Mouse (Mus musculus): Measurements from ENCODE around the gene Ezr. TPM values are rescaled to one million over a fixed set of nuclear protein-coding genes. Genes with fewer than 3 reads are reported as not detected.

The Ezr gene
- polyA plus RNA-seq, 1 experiment from 2014 or later = 55.6 TPM

GRCm38 (mm10) chr17:6742083-6743038 is 40.2 kb downstream of the Ezr start:
- DNase-seq (no peak), ATAC-seq (ENCODE audit: low read depth) (no peak)
- Histone ChIP-seq H3K27me3 (no peaks in the 10 kb centered on the region), H3K27ac (no peak overlapping the region), H3K4me2 (no peak overlapping the region), H3K4me1 (replicated peaks) (peaks cover 37% of the 10 kb centered on the region), H3K9me3 (replicated peaks) (no peaks in the 10 kb centered on the region), H3K36me3 (peaks cover 95% of the 10 kb centered on the region), H3K9ac (no peak overlapping the region), H3K4me3 (replicated peaks) (no peak overlapping the region)
- WGBS (ENCODE audit: insufficient replicate concordance) = 69% methylated on average over 33 of the region's 33 CpGs

GRCm38 (mm10) chr17:6741271-6741670 is 41.3 kb downstream of the Ezr start:
- Histone ChIP-seq H3K9ac (no peak overlapping the region), H3K27me3 (no peaks in the 10 kb centered on the region), H3K36me3 (peaks cover 84% of the 10 kb centered on the region), H3K4me3 (replicated peaks) (no peak overlapping the region), H3K4me2 (no peak overlapping the region), H3K27ac (no peak overlapping the region), H3K4me1 (replicated peaks) (peaks cover 38% of the 10 kb centered on the region), H3K9me3 (replicated peaks) (no peaks in the 10 kb centered on the region)
- 78% methylated on average over 12 of the region's 12 CpGs for WGBS (ENCODE audit: insufficient replicate concordance)
- ATAC-seq (ENCODE audit: low read depth) (no peak), DNase-seq (no peak)

DNA sequence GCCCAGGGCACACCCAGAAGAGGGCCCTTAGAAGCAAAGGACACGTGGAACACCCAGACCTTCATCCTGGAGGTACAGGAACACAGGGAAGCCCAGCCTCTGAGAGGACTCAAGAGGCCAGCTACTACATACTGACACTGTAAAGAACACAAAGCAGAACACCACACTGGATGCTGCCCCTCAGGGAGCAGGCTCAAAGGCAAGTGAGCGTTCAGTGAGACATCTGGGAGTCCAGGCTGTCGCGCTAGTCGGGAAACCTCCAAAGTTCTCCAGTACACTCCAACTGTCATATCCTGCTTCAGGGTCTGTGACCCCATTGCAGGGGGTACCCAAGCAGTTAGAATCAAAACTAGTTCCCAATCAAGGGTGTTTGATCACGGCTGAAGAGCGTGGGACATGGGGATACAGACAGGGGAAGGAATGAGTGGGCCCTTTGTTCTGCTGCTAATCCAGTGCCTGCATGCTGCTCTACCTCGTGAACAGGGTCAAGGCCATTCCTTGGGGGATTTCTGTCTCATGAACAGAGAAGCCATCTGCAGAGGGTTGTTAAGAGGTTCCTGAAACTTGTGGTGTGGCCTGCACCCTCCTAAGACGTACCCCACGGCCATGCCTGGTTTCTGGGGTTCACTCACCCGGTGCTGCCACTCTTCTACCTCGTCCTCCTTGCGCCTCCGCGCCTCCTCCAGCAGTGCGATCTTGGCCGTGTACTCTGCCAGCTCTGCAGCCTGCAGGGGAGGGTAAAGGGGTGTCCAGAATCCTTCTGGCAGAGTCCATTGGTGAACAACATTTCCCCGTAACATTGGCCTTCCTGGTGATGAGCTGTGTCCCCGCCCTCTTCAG is 42.0 kb downstream of the Ezr start:
- no peak for DNase-seq
- Histone ChIP-seq H3K27ac (no peak overlapping the region), H3K9me3 (replicated peaks) (no peaks in the 10 kb centered on the region), H3K36me3 (peaks cover 77% of the 10 kb centered on the region), H3K9ac (no peak overlapping the region), H3K4me2 (no peak overlapping the region), H3K4me3 (replicated peaks) (no peak overlapping the region), H3K27me3 (no peaks in the 10 kb centered on the region), H3K4me1 (replicated peaks) (peaks cover 38% of the 10 kb centered on the region)
- WGBS (ENCODE audit: insufficient replicate concordance) = 91% methylated on average over 19 of the region's 19 CpGs
- no peak for ATAC-seq (ENCODE audit: low read depth)

DNA sequence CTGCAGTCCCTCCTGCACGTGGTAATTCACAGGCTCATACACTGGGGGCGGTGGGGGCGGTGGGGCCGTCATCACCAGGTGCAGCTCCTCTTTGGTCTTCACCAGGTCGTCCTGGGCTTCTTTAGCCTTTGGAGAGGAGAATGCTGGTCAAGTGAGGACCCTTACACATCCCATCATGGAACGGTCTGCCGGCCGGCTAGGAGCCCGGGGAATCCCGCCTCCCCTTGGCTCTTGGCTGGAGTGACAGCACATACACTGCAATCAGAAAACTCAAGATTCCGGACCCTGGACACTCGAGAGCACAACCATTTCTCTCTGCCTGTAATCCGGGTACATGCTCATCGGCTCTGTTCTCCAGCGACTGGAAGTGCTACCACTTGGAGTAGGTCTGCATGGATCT is 42.8 kb downstream of the Ezr start:
- no peak overlapping the region for H3K9ac ChIP-seq
- no peaks in the 10 kb centered on the region for H3K9me3 ChIP-seq (replicated peaks)
- H3K36me3 ChIP-seq = peaks cover 69% of the 10 kb centered on the region
- ATAC-seq (ENCODE audit: low read depth) (no peak), DNase-seq (no peak)
- no peak overlapping the region for H3K4me2 ChIP-seq
- H3K27me3 ChIP-seq = no peaks in the 10 kb centered on the region
- WGBS (ENCODE audit: insufficient replicate concordance) = 87% methylated on average over 15 of the region's 15 CpGs
- H3K27ac ChIP-seq = no peak overlapping the region
- peaks cover 37% of the 10 kb centered on the region for H3K4me1 ChIP-seq (replicated peaks)
- H3K4me3 ChIP-seq (replicated peaks) = no peak overlapping the region

GRCm38 (mm10) chr17:6739266-6739665 is 43.3 kb downstream of the Ezr start:
- H3K9me3 ChIP-seq (replicated peaks) = no peaks in the 10 kb centered on the region
- peaks cover 64% of the 10 kb centered on the region for H3K36me3 ChIP-seq
- H3K4me3 ChIP-seq (replicated peaks) = no peak overlapping the region
- no peaks in the 10 kb centered on the region for H3K27me3 ChIP-seq
- no peak overlapping the region for H3K4me2 ChIP-seq
- H3K9ac ChIP-seq = no peak overlapping the region
- DNase-seq = no peak
- H3K27ac ChIP-seq = no peak overlapping the region
- peaks cover 32% of the 10 kb centered on the region for H3K4me1 ChIP-seq (replicated peaks)
- ATAC-seq (ENCODE audit: low read depth) = no peak
- 82% methylated on average over 13 of the region's 13 CpGs for WGBS (ENCODE audit: insufficient replicate concordance)

GRCm38 (mm10) chr17:6738836-6739235 is 43.7 kb downstream of the Ezr start:
- Histone ChIP-seq H3K9me3 (replicated peaks) (no peaks in the 10 kb centered on the region), H3K27me3 (no peaks in the 10 kb centered on the region), H3K4me2 (no peak overlapping the region), H3K9ac (no peak overlapping the region), H3K4me1 (replicated peaks) (peaks cover 28% of the 10 kb centered on the region), H3K4me3 (replicated peaks) (no peak overlapping the region), H3K27ac (no peak overlapping the region), H3K36me3 (peaks cover 60% of the 10 kb centered on the region)
- DNase-seq (no peak), ATAC-seq (ENCODE audit: low read depth) (no peak)
- 73% methylated on average over 7 of the region's 7 CpGs for WGBS (ENCODE audit: insufficient replicate concordance)

DNA sequence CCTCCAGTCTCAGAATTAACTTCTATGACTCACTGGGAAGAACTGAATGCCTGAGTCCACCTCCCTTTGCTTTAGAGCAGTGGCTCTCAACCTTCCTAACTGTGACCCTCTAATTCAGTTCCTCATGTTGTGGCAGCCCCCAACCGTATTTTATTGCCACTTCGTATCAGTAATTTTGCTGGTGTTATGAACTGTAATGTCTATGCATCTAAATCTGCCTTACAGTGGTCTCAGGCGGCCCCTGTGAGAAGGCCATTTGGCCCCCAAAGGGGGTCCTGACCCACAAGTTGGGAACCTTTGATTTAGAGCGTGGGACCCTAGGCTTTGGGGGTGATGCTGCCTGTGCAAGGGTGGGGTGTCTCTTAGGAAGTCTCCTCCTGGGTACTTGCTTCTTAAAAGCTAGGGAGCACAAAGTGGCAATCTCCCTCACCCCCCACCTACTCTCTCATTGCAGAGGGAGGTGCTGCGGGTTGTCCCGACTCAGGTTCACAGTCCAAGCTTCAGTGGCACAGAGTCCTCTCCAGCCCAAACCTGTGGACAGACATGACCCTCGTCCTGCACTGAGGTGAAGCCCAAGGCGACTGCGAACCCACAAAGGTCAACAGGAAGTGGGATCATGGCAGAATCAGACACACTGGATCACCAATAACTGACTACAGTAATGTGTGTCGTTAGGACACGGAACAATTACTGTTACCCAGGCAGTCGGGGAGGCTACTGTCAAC is 45.1 kb downstream of the Ezr start:
- Histone ChIP-seq H3K9me3 (replicated peaks) (no peaks in the 10 kb centered on the region), H3K27me3 (no peaks in the 10 kb centered on the region), H3K27ac (no peak overlapping the region), H3K4me2 (no peak overlapping the region), H3K36me3 (peaks cover 46% of the 10 kb centered on the region), H3K4me1 (replicated peaks) (peaks cover 14% of the 10 kb centered on the region), H3K9ac (no peak overlapping the region), H3K4me3 (replicated peaks) (no peak overlapping the region)
- ATAC-seq (ENCODE audit: low read depth) = no peak
- WGBS (ENCODE audit: insufficient replicate concordance) = 74% methylated on average over 12 of the region's 12 CpGs
- no peak for DNase-seq

DNA sequence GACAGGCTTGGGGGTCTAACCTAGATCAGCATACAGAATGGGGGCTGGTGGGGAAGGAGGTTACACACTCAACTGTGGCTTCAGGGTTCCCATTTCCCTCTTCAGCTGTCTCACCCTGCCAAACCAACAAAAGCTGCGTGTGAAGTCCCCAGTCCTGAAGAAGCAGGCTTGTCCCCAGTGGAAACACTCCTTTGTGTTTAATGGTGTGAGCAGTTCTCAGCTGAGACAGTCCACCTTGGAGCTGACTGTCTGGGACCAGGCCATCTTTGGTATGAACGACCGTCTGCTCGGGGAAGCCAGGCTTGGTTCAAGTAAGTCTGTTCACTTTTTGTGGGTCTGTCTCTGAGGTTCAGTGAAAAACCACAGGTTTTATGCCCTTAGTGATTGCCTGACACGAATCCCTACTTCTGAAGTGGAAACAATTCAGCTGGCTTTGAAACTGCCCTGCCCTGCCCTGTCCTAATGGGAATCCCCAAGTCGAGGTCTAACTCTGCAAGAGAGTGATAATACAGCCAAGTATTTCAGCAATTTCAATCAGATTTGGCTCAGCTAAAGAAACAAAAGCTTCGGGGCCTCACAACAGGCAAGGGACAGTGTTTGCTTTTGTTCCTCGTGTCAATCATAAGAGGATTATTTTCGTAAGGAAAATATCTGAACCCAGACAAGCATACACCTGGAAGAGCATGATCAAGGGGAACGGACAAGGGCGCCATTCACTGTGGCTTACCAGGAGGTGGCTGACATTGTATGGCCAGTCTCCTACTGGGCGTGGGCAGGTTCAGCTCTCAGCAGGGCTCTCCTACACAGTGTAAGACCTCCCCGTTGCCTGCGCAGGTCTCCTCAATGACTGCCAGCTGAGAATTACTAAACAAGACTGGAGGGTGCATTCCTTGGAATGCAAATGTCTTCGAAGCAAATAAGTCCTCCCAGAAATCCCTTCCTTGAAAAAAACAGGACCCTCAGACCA is 46.0 kb downstream of the Ezr start:
- DNase-seq (no peak), ATAC-seq (ENCODE audit: low read depth) (no peak)
- WGBS (ENCODE audit: insufficient replicate concordance) = 56% methylated on average over 15 of the region's 15 CpGs
- Histone ChIP-seq H3K4me2 (no peak overlapping the region), H3K27me3 (no peaks in the 10 kb centered on the region), H3K9ac (no peak overlapping the region), H3K27ac (no peak overlapping the region), H3K36me3 (peaks cover 37% of the 10 kb centered on the region), H3K4me3 (replicated peaks) (no peak overlapping the region), H3K9me3 (replicated peaks) (no peaks in the 10 kb centered on the region), H3K4me1 (replicated peaks) (peaks cover 8% of the 10 kb centered on the region)

DNA sequence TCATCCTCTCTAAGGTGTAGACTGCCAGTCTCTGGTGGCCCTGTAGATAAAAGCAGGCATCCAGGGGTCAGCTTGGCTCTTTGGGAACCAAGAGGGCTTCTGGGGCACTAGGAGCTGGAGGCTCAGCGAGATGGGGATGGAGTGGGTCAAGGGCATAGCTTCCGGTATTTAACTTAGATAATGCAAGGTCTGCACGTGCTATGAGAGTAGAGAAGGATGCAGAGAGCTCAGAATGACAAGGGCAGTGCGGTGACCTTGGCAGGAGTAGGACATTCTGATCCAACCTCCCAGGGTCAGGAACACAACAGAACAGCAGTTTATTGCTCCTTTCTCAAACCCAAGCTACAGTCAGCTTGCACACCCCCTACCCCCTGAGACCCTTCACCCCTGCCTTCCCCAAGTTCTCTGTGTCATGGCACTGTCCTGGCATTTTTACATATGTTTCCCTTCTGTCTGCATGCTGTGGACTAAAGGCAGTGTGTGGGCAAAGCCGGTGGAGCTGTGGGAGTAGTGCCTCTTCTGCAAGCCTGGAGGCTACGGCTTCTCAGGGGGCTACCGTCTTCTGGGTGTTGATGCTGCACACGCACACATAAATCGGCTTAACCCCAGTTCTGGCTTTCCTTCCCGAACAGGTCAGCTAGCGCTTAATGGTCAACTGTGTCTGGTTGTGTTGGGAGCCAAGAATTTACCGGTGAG is 47.7 kb downstream of the Ezr start:
- Histone ChIP-seq H3K4me3 (replicated peaks) (no peak overlapping the region), H3K4me1 (replicated peaks) (peaks cover 8% of the 10 kb centered on the region), H3K36me3 (peaks cover 20% of the 10 kb centered on the region), H3K27me3 (no peaks in the 10 kb centered on the region), H3K4me2 (no peak overlapping the region), H3K27ac (no peak overlapping the region; the same call in 1 of the 2 replicates), H3K9ac (no peak overlapping the region), H3K9me3 (replicated peaks) (no peaks in the 10 kb centered on the region)
- 86% methylated on average over 12 of the region's 12 CpGs for WGBS (ENCODE audit: insufficient replicate concordance)
- no peak for ATAC-seq (ENCODE audit: low read depth)
- DNase-seq = no peak

GRCm38 (mm10) chr17:6733322-6733875 is 49.2 kb downstream of the Ezr start:
- Histone ChIP-seq H3K9ac (no peak overlapping the region), H3K36me3 (peaks cover 6% of the 10 kb centered on the region), H3K27ac (no peak overlapping the region), H3K4me3 (replicated peaks) (no peak overlapping the region), H3K4me1 (replicated peaks) (peaks cover 8% of the 10 kb centered on the region), H3K9me3 (replicated peaks) (no peaks in the 10 kb centered on the region), H3K27me3 (no peaks in the 10 kb centered on the region), H3K4me2 (no peak overlapping the region)
- DNase-seq (no peak), ATAC-seq (ENCODE audit: low read depth) (no peak)
- WGBS (ENCODE audit: insufficient replicate concordance) = 78% methylated on average over 10 of the region's 10 CpGs

Measured in liver, embryonic 13.5 days (tissue).